Mouse (Mus musculus) spleen, embryonic (tissue): ENCODE results near the gene 1700021F07Rik.

Experiments
- CTCF ChIA-PET: fragments of 350-600 bp; sonication (Branson Sonifier 250); formaldehyde crosslinking; loops from one replicate; lab custom pipeline; 2022; lab: Charles Lee

1700021F07Rik gene

DNA sequence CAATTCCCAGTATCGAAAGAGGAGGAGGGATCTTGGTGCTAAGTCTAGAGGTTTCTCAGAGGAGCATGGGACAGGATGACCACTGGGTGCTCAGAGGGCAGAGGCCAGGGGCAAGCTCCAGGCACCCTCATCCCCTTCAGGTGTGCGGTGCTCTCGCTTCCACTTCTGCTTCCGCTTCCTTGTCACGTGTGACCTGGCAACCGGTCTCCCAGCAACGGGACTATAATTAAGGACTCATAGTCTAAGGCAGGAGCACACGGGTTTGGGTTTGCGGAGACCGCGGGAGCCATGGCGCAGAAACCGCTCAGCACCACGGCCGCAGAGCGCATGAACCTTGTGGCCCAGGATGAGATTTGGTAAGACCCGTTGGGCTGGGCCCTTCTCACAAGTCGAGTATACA, at the start of gene 1700021F07Rik:
Gene 1700021F07Rik, plus strand, starts transcription at position 211 of the 400 bp plus-strand sequence.
- CTCF ChIA-PET: no interaction called here

DNA sequence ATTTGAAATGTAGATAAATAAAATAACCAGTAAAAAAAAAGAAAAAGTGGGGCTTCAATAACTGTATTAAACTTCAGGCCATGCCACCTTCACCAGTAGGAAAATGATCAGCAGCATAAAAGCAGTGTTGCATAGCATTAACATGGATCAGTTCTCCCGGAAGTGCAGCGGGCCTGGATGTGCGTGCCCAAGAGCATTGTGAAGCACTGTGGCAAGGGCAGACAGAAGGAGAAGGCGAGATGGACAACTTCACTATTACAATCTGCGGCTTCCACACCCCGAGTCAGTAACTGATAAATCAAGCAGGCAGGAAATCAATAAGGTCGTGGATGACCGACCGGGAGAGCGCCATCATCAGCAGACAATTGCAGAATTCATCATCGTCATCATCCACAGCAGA, 49.2 kb upstream of the 1700021F07Rik start:
- CTCF ChIA-PET: no interaction called here

- CTCF ChIA-PET: no interaction called here
Measured at GRCm38 (mm10) chr2:173479050-173479449, 43.3 kb upstream of the 1700021F07Rik start.

- CTCF ChIA-PET: no interaction called here
Measured at GRCm38 (mm10) chr2:173484486-173484885, 37.9 kb upstream of the 1700021F07Rik start.

- CTCF ChIA-PET: interaction anchor here (0.6 kb wide), 1 partner anchor 36 kb away, joined by 7 read pairs; no protein-coding TSS in a partner anchor
Measured at GRCm38 (mm10) chr2:173499612-173500011, 22.8 kb upstream of the 1700021F07Rik start.

GRCm38 (mm10) chr2:173513977-173514376, 8.4 kb upstream of the 1700021F07Rik start:
- CTCF ChIA-PET: no interaction called here

DNA sequence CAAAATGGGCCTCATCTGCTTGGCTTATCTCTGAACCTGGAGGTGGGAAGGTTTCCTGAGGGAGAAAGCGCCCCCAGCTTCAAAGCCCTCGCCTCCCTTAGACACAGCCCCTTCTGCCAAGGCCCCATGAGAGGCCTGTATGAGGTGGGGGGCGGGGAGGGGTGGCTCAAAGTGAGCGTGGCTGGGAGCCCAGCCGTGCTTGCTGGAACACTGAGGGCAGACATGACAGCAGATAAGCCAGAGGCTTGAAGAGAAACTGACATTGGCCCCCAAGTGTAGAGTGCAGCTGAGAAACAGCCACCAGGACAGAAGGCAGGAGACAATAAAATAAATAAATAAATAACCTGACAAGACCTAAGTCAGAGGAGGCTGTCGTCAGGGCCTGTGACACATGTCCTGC, 7.2 kb upstream of the 1700021F07Rik start:
- CTCF ChIA-PET: interaction anchor here (0.6 kb wide), 1 partner anchor 284 kb away, joined by 3 read pairs; no protein-coding TSS in a partner anchor

DNA sequence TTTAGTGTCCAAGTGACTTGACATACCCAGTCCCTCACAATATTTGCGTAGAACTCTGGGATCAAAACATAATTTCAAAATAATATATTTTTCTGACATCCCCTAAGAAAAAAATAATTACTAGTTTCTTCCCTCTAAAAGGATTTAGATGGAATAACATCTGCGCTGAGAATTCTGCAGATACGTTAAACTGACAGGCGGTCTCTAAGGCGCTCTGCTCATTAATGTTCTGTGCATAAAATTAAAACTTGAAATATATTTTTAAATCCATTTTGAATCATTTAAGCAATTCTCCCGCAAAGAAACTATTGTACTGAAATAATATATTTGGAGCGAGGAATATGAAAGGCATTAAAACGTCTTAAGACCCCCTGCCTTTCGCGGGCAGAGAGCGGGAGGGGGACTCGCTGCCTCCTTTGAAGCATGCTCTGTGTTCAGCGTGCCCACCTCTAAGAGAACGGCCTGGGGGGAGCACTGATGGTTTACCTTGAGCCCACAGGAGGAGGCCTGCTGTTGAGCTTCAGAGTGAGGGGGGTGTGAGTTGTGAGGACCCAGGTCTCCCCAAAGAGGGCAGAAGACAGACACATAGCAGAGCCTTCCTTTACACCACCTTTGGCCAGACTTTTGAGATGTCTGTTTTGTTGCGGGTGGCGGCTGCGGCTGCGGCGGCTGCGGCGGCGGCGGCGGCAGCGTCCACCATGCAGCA, 6.1 kb upstream of the 1700021F07Rik start:
- CTCF ChIA-PET: no interaction called here

GRCm38 (mm10) chr2:173528493-173528892, 6.1 kb downstream of the 1700021F07Rik start:
- CTCF ChIA-PET: no interaction called here

DNA sequence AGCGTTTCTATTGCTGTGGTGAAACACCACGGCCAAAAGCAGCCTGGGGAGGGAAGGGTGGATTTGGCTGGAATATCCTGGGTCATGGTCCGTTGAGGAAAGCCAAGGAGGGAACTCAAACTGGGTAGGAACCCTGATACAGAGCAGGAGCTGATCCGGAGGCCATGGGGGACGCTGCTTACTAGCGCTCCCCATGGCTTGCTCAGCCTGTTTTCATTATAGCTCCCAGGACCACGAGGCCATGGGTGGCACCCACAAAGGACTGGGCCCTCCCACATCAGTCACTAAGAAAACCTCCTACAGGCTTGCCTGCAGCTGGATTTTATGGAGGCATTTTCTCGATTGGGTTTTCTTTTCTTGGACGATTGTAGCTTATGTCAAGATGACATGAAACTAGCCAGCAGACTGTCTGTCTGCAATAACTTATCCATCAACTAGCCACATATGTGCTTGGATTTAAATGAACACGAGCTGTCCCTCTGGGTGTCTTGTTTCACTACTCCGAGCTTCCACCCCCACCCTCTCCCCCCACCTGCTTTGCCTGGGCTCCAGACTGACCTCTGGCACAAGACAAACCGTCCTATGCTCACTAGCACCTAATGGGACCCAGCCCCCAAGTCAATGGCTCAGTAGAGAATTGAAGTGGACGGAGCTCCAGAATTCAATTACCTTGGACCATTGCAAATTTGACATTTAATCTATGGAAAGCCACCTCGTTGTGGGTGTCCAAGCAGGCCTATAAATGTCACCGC, 10.5 kb downstream of the 1700021F07Rik start:
- CTCF ChIA-PET: no interaction called here

DNA sequence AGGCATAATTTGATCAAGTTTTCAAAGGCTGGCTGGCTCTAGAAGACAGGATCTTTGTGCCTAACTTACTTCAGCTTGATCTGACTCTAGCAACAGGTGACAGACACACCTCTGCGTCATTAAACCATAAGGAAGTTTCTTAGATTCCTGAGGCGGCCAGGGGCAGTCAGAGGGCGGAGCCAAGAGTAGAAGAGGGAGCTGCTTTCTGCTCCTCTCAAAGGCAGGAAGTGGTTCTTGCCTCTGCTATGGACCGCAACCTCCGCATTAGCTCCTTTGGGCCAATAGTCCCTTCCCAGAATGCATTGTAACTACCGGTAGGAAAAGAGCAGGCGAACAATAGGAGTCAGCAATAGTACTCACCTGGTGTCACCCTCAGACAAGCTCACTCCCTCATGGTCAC, 12.2 kb downstream of the 1700021F07Rik start:
- CTCF ChIA-PET: interaction anchor here (0.5 to 0.7 kb wide), 2 partner anchors 32 to 487 kb away, joined by 3 to 7 read pairs; no protein-coding TSS in a partner anchor

DNA sequence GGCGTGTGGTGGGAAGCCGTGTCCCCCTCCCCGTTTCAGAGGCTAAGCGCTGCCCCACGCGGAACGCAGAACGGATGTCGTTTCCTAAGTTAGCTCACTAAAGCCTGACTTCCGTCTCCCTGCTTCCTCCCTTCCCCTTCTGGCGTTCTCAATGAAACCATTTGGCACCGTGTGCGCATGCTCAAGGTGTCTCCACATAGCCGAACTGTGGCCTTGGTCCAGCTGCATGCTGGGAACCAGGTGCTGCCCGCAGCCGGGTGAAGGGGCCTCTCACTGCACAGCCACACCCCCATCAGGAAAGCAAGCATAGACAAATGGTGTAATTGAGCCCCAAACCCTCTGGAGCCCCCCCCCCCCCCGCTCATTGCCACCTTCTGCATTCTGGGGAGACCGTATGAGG, 13.0 kb downstream of the 1700021F07Rik start:
- CTCF ChIA-PET: interaction anchor here (0.6 kb wide), 2 partner anchors 36 to 335 kb away, joined by 4 to 7 read pairs; no protein-coding TSS in a partner anchor

- CTCF ChIA-PET: interaction anchor here (0.6 kb wide), 2 partner anchors 36 to 336 kb away, joined by 4 to 7 read pairs; no protein-coding TSS in a partner anchor
Measured at GRCm38 (mm10) chr2:173535886-173536285, 13.5 kb downstream of the 1700021F07Rik start.

- CTCF ChIA-PET: interaction anchor here (0.8 kb wide), 1 partner anchor 310 kb away, joined by 4 read pairs; no protein-coding TSS in a partner anchor
Measured at GRCm38 (mm10) chr2:173539781-173540180, 17.4 kb downstream of the 1700021F07Rik start.

DNA sequence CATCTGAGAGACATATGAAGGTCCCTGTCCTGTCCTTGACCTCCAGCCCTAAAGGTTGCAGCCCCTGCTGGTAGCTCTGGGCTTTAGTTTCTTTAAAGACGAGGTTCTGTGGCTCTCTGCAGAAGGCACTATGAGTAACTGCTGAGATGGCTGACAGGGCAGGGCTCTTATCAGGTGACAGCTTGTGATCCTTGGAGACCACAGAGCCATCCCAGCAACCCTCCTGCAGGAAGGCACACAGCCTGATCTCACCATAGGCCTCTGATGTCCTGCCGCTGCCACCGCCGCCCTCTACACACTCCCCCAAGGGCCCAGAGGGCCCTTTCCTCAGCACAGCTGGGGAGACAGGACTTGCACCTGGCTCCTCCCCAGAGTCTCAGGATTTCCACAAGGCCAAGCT, 19.4 kb downstream of the 1700021F07Rik start:
- CTCF ChIA-PET: no interaction called here

DNA sequence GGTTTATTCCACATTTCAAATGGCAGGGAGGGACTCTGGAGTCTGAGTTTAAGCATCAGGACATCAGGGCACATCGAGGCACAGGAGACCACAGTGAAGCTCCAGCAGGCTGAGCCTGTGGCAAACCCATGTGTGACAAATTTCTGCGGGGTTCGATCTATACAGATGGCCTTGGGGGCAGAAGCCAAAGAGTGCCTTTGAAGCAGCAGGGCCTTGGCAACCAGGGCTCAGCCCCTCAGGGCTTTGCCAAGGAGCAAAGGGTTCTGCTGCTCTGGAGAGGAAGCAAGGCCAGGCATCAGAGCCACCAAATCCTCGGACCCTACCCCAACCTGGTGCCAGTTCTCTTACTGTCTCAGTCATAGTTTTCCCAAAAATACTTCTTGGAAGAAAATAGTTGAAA, 20.3 kb downstream of the 1700021F07Rik start:
- CTCF ChIA-PET: no interaction called here

- CTCF ChIA-PET: interaction anchor here (0.5 to 1.3 kb wide), 2 partner anchors 323 to 360 kb away, joined by 3 to 4 read pairs; no protein-coding TSS in a partner anchor
Measured at GRCm38 (mm10) chr2:173545992-173546703, 23.8 kb downstream of the 1700021F07Rik start.

DNA sequence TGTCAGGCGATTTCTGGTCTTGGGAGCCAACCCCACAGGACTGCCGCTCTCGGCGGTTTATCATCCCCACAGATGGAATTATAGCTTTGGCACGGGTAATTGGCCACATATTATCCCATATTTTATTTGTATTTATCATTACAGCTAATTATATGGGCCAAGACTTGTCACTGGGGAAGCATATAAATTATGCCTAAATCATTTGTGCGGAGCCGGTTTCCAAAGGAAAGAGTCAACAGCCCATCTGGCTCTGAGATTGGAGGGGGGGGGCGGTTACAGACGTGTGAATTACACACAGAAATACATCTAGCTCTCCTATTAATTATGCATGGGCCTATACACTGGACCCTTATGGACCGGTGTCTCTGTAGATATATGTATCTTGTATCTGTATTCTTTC, 26.9 kb downstream of the 1700021F07Rik start:
- CTCF ChIA-PET: interaction anchor here (0.7 kb wide), 1 partner anchor 319 kb away, joined by 3 read pairs; no protein-coding TSS in a partner anchor

- CTCF ChIA-PET: no interaction called here
Measured at GRCm38 (mm10) chr2:173550681-173551080, 28.3 kb downstream of the 1700021F07Rik start.

- CTCF ChIA-PET: interaction anchor here (1.0 to 1.1 kb wide), 2 partner anchors 8 to 316 kb away, joined by 3 read pairs; no protein-coding TSS in a partner anchor
Measured at GRCm38 (mm10) chr2:173553863-173554262, 31.5 kb downstream of the 1700021F07Rik start.

GRCm38 (mm10) chr2:173558754-173559396, 36.5 kb downstream of the 1700021F07Rik start:
- CTCF ChIA-PET: no interaction called here
